Mouse (Mus musculus) CD4-positive naive resting alpha-beta T cell, adult 57 days (primary cell): ENCODE results near the gene Amy2a2. TPM values are rescaled to one million over a fixed set of nuclear protein-coding genes. Genes with fewer than 3 reads are reported as not detected.

ENCODE experiments used
- total RNA-seq: library from RNA; stranded (reverse); gene quantifications from one replicate; pipeline ENCODE4 v1.2.4, GENCODE M21; 2023

The Amy2a2 gene
- total RNA-seq = 0.21 TPM

DNA sequence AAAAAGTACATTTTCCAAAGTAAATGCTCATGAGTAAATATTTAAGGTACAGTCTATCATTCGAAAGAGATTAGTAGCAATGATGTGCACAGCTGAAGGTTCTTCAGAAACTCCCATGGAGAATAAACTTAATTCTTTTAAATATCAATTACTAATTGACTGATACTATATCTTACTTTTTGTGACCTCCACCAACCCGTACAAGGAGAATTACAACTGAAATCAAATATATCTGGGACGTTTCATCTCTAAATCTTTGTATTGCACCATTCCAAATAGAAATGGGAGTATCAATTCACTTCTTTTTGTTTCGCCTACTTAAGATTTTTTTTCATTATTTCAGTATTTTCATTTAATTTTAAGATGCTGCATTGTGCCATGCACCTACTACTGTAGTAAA is at the start of gene Amy2a2:
Gene Amy2a2 (minus strand): TSS at position 101 of the 400 bp plus-strand sequence.

GRCm38 (mm10) chr3:113323952-113324351 is 32.5 kb downstream of the Amy2a2 start, which contains the start of gene Amy2a3:
Gene Amy2a3 (minus strand): TSS chr3:113324052.

Other genes starting within 250 kb of the Amy2a2 start
- gene Amy2a5, start 97.8 kb downstream of the Amy2a2 start, total RNA-seq = 2.1 TPM
- gene Amy2a4, start 65.2 kb downstream of the Amy2a2 start, total RNA-seq = 0.21 TPM
- gene Amy2a3, start 32.6 kb downstream of the Amy2a2 start, total RNA-seq = 0.21 TPM
- gene Amy2a1, start 175.8 kb upstream of the Amy2a2 start, total RNA-seq = 2.7 TPM